Mouse (Mus musculus) stomach, embryonic 14.5 days (tissue): ENCODE measurements at regions not wholly inside any gene's neighbourhood (a gene's known extent, or its start where the extent isn't known, plus 50 kb on each side); places are given as distances from the start of the nearest gene placed in this dataset.

Experiments
- ATAC-seq: fragments of 200-750 bp; cut with Nextera tagmentation; 2 replicates; pipeline ENCODE4 v1.8.0; 2017; ENCODE audit warnings: low read depth, moderate TSS enrichment; ENCODE audit not compliant: insufficient number of reproducible peaks, insufficient read depth, low FRiP score
- H3K27ac ChIP-seq: fragments of 300-500 bp; sonication (generic); 2 replicates; pipeline ENCODE4 v1.5.1; 2014; ENCODE audit warnings: mild to moderate bottlenecking, low read length, moderate library complexity, mixed read lengths
- H3K27me3 ChIP-seq: fragments of 300-500 bp; sonication (generic); 2 replicates; pipeline ENCODE4 v1.6.1; 2014; ENCODE audit warnings: low read length, control low read depth, mixed read lengths; ENCODE audit not compliant: control insufficient read depth, insufficient read depth
- H3K36me3 ChIP-seq: fragments of 300-500 bp; sonication (generic); 2 replicates; pipeline ENCODE4 v1.6.1; 2014; ENCODE audit warnings: mild to moderate bottlenecking, control low read depth, low read length, moderate library complexity, mixed read lengths; ENCODE audit not compliant: control insufficient read depth, insufficient read depth
- H3K4me1 ChIP-seq: fragments of 300-500 bp; sonication (generic); 2 replicates; pipeline ENCODE4 v1.6.1; 2014; ENCODE audit warnings: low read length, control low read depth, mixed read lengths; ENCODE audit not compliant: control insufficient read depth, insufficient read depth
- H3K4me2 ChIP-seq: fragments of 300-500 bp; sonication (generic); replicated peaks from 2 replicates; pipeline ENCODE4 v1.6.1; 2014; ENCODE audit warnings: low read depth, low read length, control low read depth
- H3K4me3 ChIP-seq: fragments of 300-500 bp; sonication (generic); 2 replicates; pipeline ENCODE4 v1.5.1; 2014; ENCODE audit warnings: low read depth, low read length, control low read depth
- H3K9ac ChIP-seq: fragments of 300-500 bp; sonication (generic); replicated peaks from 2 replicates; pipeline ENCODE4 v1.6.1; 2014; ENCODE audit warnings: low read depth, mild to moderate bottlenecking, control low read depth, low read length, moderate library complexity, mixed read lengths
- H3K9me3 ChIP-seq: fragments of 300-500 bp; sonication (generic); 2 replicates; pipeline ENCODE4 v1.6.1; 2016; ENCODE audit warnings: low read depth, low read length, control low read depth; ENCODE audit not compliant: control insufficient read depth
- WGBS: fragments of 180-500 bp; shearing (Covaris S2); extraction: QIAGEN DNeasy Blood & Tissue Kit; methylation state at CpG from one replicate; pipeline ENCODE4 v1.1.7; 2014; 5-methylcytosine and 5-hydroxymethylcytosine counted together

GRCm38 (mm10) chr13:37689127-37689777 lies 88.9 kb upstream of the Rreb1 start:
- no peaks in the 10 kb centered on the region for H3K27me3 ChIP-seq
- H3K9me3 ChIP-seq = no peaks in the 10 kb centered on the region
- no peak overlapping the region for H3K27ac ChIP-seq
- H3K4me3 ChIP-seq = no peak overlapping the region
- H3K36me3 ChIP-seq = no peaks in the 10 kb centered on the region
- H3K9ac ChIP-seq = no peak overlapping the region
- H3K4me2 ChIP-seq = no peak overlapping the region
- H3K4me1 ChIP-seq = no peaks in the 10 kb centered on the region
- ATAC-seq = no peak
- 93% methylated on average over 6 of the region's 6 CpGs for WGBS

GRCm38 (mm10) chr13:37691855-37692445 lies 86.2 kb upstream of the Rreb1 start:
- WGBS = 81% methylated on average over 5 of the region's 5 CpGs
- Histone ChIP-seq H3K4me3 (no peak overlapping the region), H3K4me1 (no peaks in the 10 kb centered on the region), H3K4me2 (no peak overlapping the region), H3K27me3 (no peaks in the 10 kb centered on the region), H3K9me3 (no peaks in the 10 kb centered on the region), H3K36me3 (no peaks in the 10 kb centered on the region), H3K9ac (no peak overlapping the region), H3K27ac (no peak overlapping the region)
- ATAC-seq = no peak

GRCm38 (mm10) chr13:37693617-37694016 lies 84.6 kb upstream of the Rreb1 start:
- H3K9ac ChIP-seq = no peak overlapping the region
- no peak overlapping the region for H3K27ac ChIP-seq
- no peak overlapping the region for H3K4me3 ChIP-seq
- H3K36me3 ChIP-seq = no peaks in the 10 kb centered on the region
- no peaks in the 10 kb centered on the region for H3K9me3 ChIP-seq
- H3K27me3 ChIP-seq = no peaks in the 10 kb centered on the region
- H3K4me1 ChIP-seq = no peaks in the 10 kb centered on the region
- no peak for ATAC-seq
- H3K4me2 ChIP-seq = no peak overlapping the region
- WGBS = 78% methylated on average over 3 of the region's 3 CpGs

- ATAC-seq = no peak
- H3K9ac ChIP-seq = no peak overlapping the region
- no peaks in the 10 kb centered on the region for H3K4me1 ChIP-seq
- H3K9me3 ChIP-seq = no peaks in the 10 kb centered on the region
- no peak overlapping the region for H3K4me3 ChIP-seq
- 53% methylated on average over 1 of the region's 1 CpGs for WGBS
- no peak overlapping the region for H3K4me2 ChIP-seq
- H3K27ac ChIP-seq = no peak overlapping the region
- no peaks in the 10 kb centered on the region for H3K27me3 ChIP-seq
- H3K36me3 ChIP-seq = no peaks in the 10 kb centered on the region
Observed at GRCm38 (mm10) chr13:37704475-37704874, 73.7 kb upstream of the Rreb1 start.

- H3K27me3 ChIP-seq = no peaks in the 10 kb centered on the region
- H3K36me3 ChIP-seq = no peaks in the 10 kb centered on the region
- WGBS = 89% methylated on average over 2 of the region's 2 CpGs
- no peak overlapping the region for H3K4me3 ChIP-seq
- no peak overlapping the region for H3K9ac ChIP-seq
- no peak overlapping the region for H3K4me2 ChIP-seq
- no peak overlapping the region for H3K27ac ChIP-seq
- H3K9me3 ChIP-seq = no peaks in the 10 kb centered on the region
- no peaks in the 10 kb centered on the region for H3K4me1 ChIP-seq
- ATAC-seq = no peak
Observed at GRCm38 (mm10) chr13:37705482-37705881, 72.7 kb upstream of the Rreb1 start.

GRCm38 (mm10) chr13:37710913-37711312 lies 67.3 kb upstream of the Rreb1 start:
- no peak overlapping the region for H3K4me3 ChIP-seq
- no peak for ATAC-seq
- H3K4me1 ChIP-seq = no peaks in the 10 kb centered on the region
- no peak overlapping the region for H3K27ac ChIP-seq
- 64% methylated on average over 5 of the region's 5 CpGs for WGBS
- H3K9me3 ChIP-seq = no peaks in the 10 kb centered on the region
- no peak overlapping the region for H3K4me2 ChIP-seq
- H3K36me3 ChIP-seq = no peaks in the 10 kb centered on the region
- H3K27me3 ChIP-seq = no peaks in the 10 kb centered on the region
- no peak overlapping the region for H3K9ac ChIP-seq

- Histone ChIP-seq H3K36me3 (no peaks in the 10 kb centered on the region), H3K27me3 (no peaks in the 10 kb centered on the region), H3K4me2 (no peak overlapping the region), H3K9me3 (no peaks in the 10 kb centered on the region), H3K27ac (no peak overlapping the region), H3K4me3 (no peak overlapping the region), H3K9ac (no peak overlapping the region), H3K4me1 (no peaks in the 10 kb centered on the region)
- no peak for ATAC-seq
- WGBS = 70% methylated on average over 4 of the region's 4 CpGs
Observed at GRCm38 (mm10) chr13:37712908-37713496, 65.2 kb upstream of the Rreb1 start.

- H3K4me1 ChIP-seq = no peaks in the 10 kb centered on the region
- H3K9ac ChIP-seq = no peak overlapping the region
- no peak overlapping the region for H3K4me3 ChIP-seq
- ATAC-seq = no peak; the same call in 1 of the 2 replicates
- no peak overlapping the region for H3K4me2 ChIP-seq
- no peak overlapping the region for H3K27ac ChIP-seq
- no peaks in the 10 kb centered on the region for H3K27me3 ChIP-seq
- no peaks in the 10 kb centered on the region for H3K36me3 ChIP-seq
- 42% methylated on average over 9 of the region's 9 CpGs for WGBS
- H3K9me3 ChIP-seq = no peaks in the 10 kb centered on the region
Observed at GRCm38 (mm10) chr13:37715058-37715712, 63.0 kb upstream of the Rreb1 start.
